Mouse (Mus musculus): ENCODE measurements at regions not wholly inside any gene's neighbourhood (a gene's known extent, or its start where the extent isn't known, plus 50 kb on each side); places are given as distances from the start of the nearest gene placed in this dataset.

- DNase-seq = no peak
Measured at GRCm38 (mm10) chr14:71359581-71359980, 759.9 kb upstream of the Fam160b2 start.

- DNase-seq = no peak
Measured at GRCm38 (mm10) chr14:71338219-71338618, 738.6 kb upstream of the Fam160b2 start.

GRCm38 (mm10) chr14:71336906-71337305 lies 737.3 kb upstream of the Fam160b2 start:
- DNase-seq = no peak

- DNase-seq = no peak
Measured at GRCm38 (mm10) chr14:71334022-71334421, 734.4 kb upstream of the Fam160b2 start.

GRCm38 (mm10) chr14:71329862-71330630 lies 730.4 kb upstream of the Fam160b2 start:
- DNase-seq = no peak

GRCm38 (mm10) chr14:71327621-71328020 lies 728.0 kb upstream of the Fam160b2 start:
- DNase-seq = no peak

- no peak for DNase-seq
Measured at GRCm38 (mm10) chr14:71326521-71327105, 727.0 kb upstream of the Fam160b2 start.

- DNase-seq = no peak
Measured at GRCm38 (mm10) chr14:71315228-71315627, 715.6 kb upstream of the Fam160b2 start.

- no peak for DNase-seq
Measured at GRCm38 (mm10) chr14:71299755-71300154, 700.1 kb upstream of the Fam160b2 start.

GRCm38 (mm10) chr14:71281568-71281967 lies 681.9 kb upstream of the Fam160b2 start:
- DNase-seq = no peak

GRCm38 (mm10) chr14:71276309-71276791 lies 676.7 kb upstream of the Fam160b2 start:
- peak in 1 of 2 experiments; percentile 23 for DNase-seq

GRCm38 (mm10) chr14:71272470-71272869 lies 672.8 kb upstream of the Fam160b2 start:
- no peak for DNase-seq

- no peak for DNase-seq
Measured at GRCm38 (mm10) chr14:71257650-71258049, 658.0 kb upstream of the Fam160b2 start.

GRCm38 (mm10) chr14:71254207-71254606 lies 654.6 kb upstream of the Fam160b2 start:
- no peak for DNase-seq

- no peak for DNase-seq
Measured at GRCm38 (mm10) chr14:71252136-71252535, 652.5 kb upstream of the Fam160b2 start.

- no peak for DNase-seq
Measured at GRCm38 (mm10) chr14:71251116-71251515, 651.5 kb upstream of the Fam160b2 start.

GRCm38 (mm10) chr14:71249387-71249965 lies 649.8 kb upstream of the Fam160b2 start:
- DNase-seq = no peak

- no peak for DNase-seq
Measured at GRCm38 (mm10) chr14:71248534-71248933, 648.9 kb upstream of the Fam160b2 start.

GRCm38 (mm10) chr14:71241655-71242390 lies 642.2 kb upstream of the Fam160b2 start:
- no peak for DNase-seq

- DNase-seq = no peak
Measured at GRCm38 (mm10) chr14:71236192-71236591, 636.6 kb upstream of the Fam160b2 start.

- DNase-seq = no peak
Measured at GRCm38 (mm10) chr14:71234900-71235299, 635.3 kb upstream of the Fam160b2 start.

- DNase-seq = peak in 1 of 2 experiments; percentile 1
Measured at GRCm38 (mm10) chr14:71234276-71234675, 634.6 kb upstream of the Fam160b2 start.

- no peak for DNase-seq
Measured at GRCm38 (mm10) chr14:71231223-71231815, 631.7 kb upstream of the Fam160b2 start.
